Mouse (Mus musculus) cortical plate, adult 2 months (tissue): ENCODE data around the gene Hoxa6.

Experiments
- CTCF ChIP-seq: fragments of 200-500 bp; IDR thresholded peaks from 2 replicates; pipeline ENCODE4 v1.5.1; 2011; ENCODE audit warnings: mild to moderate bottlenecking, control low read depth, low read length; ENCODE audit not compliant: insufficient read depth; ENCODE audit errors: extremely low read depth
- POLR2A ChIP-seq: fragments of 200-500 bp; IDR thresholded peaks from 2 replicates; pipeline ENCODE4 v1.6.1; 2011; ENCODE audit warnings: mild to moderate bottlenecking, low read length, control low read depth; ENCODE audit not compliant: insufficient read depth; ENCODE audit errors: extremely low read depth

DNA sequence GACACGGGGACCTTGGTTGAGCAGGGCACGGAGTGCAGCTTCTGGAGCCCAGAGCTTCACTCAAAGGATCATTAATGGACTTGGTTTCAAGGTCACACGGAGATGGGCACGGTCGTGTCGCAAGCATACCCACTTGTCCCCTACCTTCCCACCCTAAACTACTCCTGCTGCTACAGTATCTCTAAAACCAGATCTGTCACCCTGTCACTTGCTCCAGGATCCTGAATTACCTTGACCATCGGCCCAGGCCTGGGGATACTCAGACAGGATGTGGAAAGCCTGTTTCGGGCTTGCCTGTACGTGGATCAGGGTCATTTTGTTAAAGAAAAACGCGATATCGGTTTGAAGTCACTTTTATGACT is 1.1 kb upstream of the Hoxa6 start:
- TF ChIP-seq CTCF (no peak), POLR2A (no peak)
